Mouse (Mus musculus): ENCODE results near the gene Gm10401. TPM values are rescaled to one million over a fixed set of nuclear protein-coding genes. Genes with fewer than 3 reads are reported as not detected.
A peak's percentile ranks its signal among the peaks of the same experiment; 100 is the strongest.

The Gm10401 gene
- polyA plus RNA-seq, 1 experiment from 2014 or later, result 34.4 TPM

GRCm38 (mm10) chr5:115140726-115141125, 42.6 kb upstream of the Gm10401 start:
- no peak for DNase-seq (ENCODE audit: low spot score)

GRCm38 (mm10) chr5:115139124-115139523, 41.0 kb upstream of the Gm10401 start:
- ATAC-seq (ENCODE audit: low FRiP score) (no peak), DNase-seq (ENCODE audit: low spot score) (no peak)
- no peaks in the 10 kb centered on the region for H3K4me1 ChIP-seq (replicated peaks; ENCODE audit: control insufficient read depth, insufficient read depth, low read length)
- no peaks in the 10 kb centered on the region for H3K36me3 ChIP-seq (ENCODE audit: control insufficient read depth, insufficient read depth, low read length)
- no peak overlapping the region for H3K9ac ChIP-seq (ENCODE audit: low read depth, low read length)
- H3K27me3 ChIP-seq (ENCODE audit: control insufficient read depth, insufficient read depth, low read length), result no peaks in the 10 kb centered on the region
- H3K27ac ChIP-seq (ENCODE audit: low read depth, low read length), result no peak overlapping the region
- no peaks in the 10 kb centered on the region for H3K9me3 ChIP-seq (ENCODE audit: control insufficient read depth, low read length)
- H3K4me3 ChIP-seq (ENCODE audit: low read depth, low read length), result no peak overlapping the region
- H3K4me2 ChIP-seq (replicated peaks; ENCODE audit: low read depth, low read length), result no peak overlapping the region
- 75% methylated on average over 4 of the region's 4 CpGs for WGBS

More at GRCm38 (mm10) chr5:115140726-115141125, 42.6 kb upstream of the Gm10401 start:
- H3K9ac ChIP-seq (ENCODE audit: low read depth, low read length), result no peak overlapping the region
- no peak overlapping the region for H3K27ac ChIP-seq (ENCODE audit: low read depth, low read length)
- no peaks in the 10 kb centered on the region for H3K4me1 ChIP-seq (replicated peaks; ENCODE audit: control insufficient read depth, insufficient read depth, low read length)
- no peak overlapping the region for H3K4me3 ChIP-seq (ENCODE audit: low read depth, low read length)
- no peaks in the 10 kb centered on the region for H3K36me3 ChIP-seq (ENCODE audit: control insufficient read depth, insufficient read depth, low read length)
- H3K27me3 ChIP-seq (ENCODE audit: control insufficient read depth, insufficient read depth, low read length), result no peaks in the 10 kb centered on the region
- no peak overlapping the region for H3K4me2 ChIP-seq (replicated peaks; ENCODE audit: low read depth, low read length)
- H3K9me3 ChIP-seq (ENCODE audit: control insufficient read depth, low read length), result no peaks in the 10 kb centered on the region
- 71% methylated on average over 3 of the region's 3 CpGs for WGBS
- no peak for ATAC-seq (ENCODE audit: low FRiP score)

GRCm38 (mm10) chr5:115134234-115135165, 36.4 kb upstream of the Gm10401 start, which contains the start of gene Unc119b:
Unc119b (minus strand) TSS chr5:115134975.
- Histone ChIP-seq H3K4me2 (replicated peaks; ENCODE audit: low read depth, low read length) (peak within 1 kb of the TSS; percentile 88), H3K36me3 (ENCODE audit: control insufficient read depth, insufficient read depth, low read length) (no peaks in the 10 kb centered on the region), H3K4me1 (replicated peaks; ENCODE audit: control insufficient read depth, insufficient read depth, low read length) (no peaks in the 10 kb centered on the region), H3K27ac (ENCODE audit: low read depth, low read length) (peak within 1 kb of the TSS; percentile 17; the same call in 1 of the 2 replicates), H3K9ac (ENCODE audit: low read depth, low read length) (peak within 1 kb of the TSS; percentile 85), H3K4me3 (ENCODE audit: low read depth, low read length) (peak within 1 kb of the TSS; percentile 95), H3K9me3 (ENCODE audit: control insufficient read depth, low read length) (no peaks in the 10 kb centered on the region), H3K27me3 (ENCODE audit: control insufficient read depth, insufficient read depth, low read length) (no peaks in the 10 kb centered on the region)
- DNase-seq (ENCODE audit: low spot score) (peak; percentile 92), ATAC-seq (ENCODE audit: low FRiP score) (peak; percentile 95)
- WGBS, result 0% methylated on average over 52 of the region's 81 CpGs

GRCm38 (mm10) chr5:115133358-115134066, 35.4 kb upstream of the Gm10401 start:
- H3K36me3 ChIP-seq (ENCODE audit: control insufficient read depth, insufficient read depth, low read length), result no peaks in the 10 kb centered on the region
- H3K27ac ChIP-seq (ENCODE audit: low read depth, low read length), result no peak overlapping the region
- no peaks in the 10 kb centered on the region for H3K9me3 ChIP-seq (ENCODE audit: control insufficient read depth, low read length)
- 61% methylated on average over 6 of the region's 6 CpGs for WGBS
- H3K9ac ChIP-seq (ENCODE audit: low read depth, low read length), result peak overlapping the region; percentile 85; the same call in 1 of the 2 replicates
- no peak for ATAC-seq (ENCODE audit: low FRiP score)
- H3K27me3 ChIP-seq (ENCODE audit: control insufficient read depth, insufficient read depth, low read length), result no peaks in the 10 kb centered on the region
- DNase-seq (ENCODE audit: low spot score), result no peak
- peak overlapping the region; percentile 88 for H3K4me2 ChIP-seq (replicated peaks; ENCODE audit: low read depth, low read length)
- peak overlapping the region; percentile 95 for H3K4me3 ChIP-seq (ENCODE audit: low read depth, low read length)
- no peaks in the 10 kb centered on the region for H3K4me1 ChIP-seq (replicated peaks; ENCODE audit: control insufficient read depth, insufficient read depth, low read length)

GRCm38 (mm10) chr5:115132465-115132864, 34.4 kb upstream of the Gm10401 start:
- no peak overlapping the region for H3K4me2 ChIP-seq (replicated peaks; ENCODE audit: low read depth, low read length)
- no peaks in the 10 kb centered on the region for H3K9me3 ChIP-seq (ENCODE audit: control insufficient read depth, low read length)
- no peak overlapping the region for H3K9ac ChIP-seq (ENCODE audit: low read depth, low read length)
- no peak for ATAC-seq (ENCODE audit: low FRiP score)
- no peak overlapping the region for H3K4me3 ChIP-seq (ENCODE audit: low read depth, low read length)
- WGBS, result 94% methylated on average over 8 of the region's 8 CpGs
- no peaks in the 10 kb centered on the region for H3K36me3 ChIP-seq (ENCODE audit: control insufficient read depth, insufficient read depth, low read length)
- H3K4me1 ChIP-seq (replicated peaks; ENCODE audit: control insufficient read depth, insufficient read depth, low read length), result no peaks in the 10 kb centered on the region
- DNase-seq (ENCODE audit: low spot score), result no peak
- no peak overlapping the region for H3K27ac ChIP-seq (ENCODE audit: low read depth, low read length)
- no peaks in the 10 kb centered on the region for H3K27me3 ChIP-seq (ENCODE audit: control insufficient read depth, insufficient read depth, low read length)

GRCm38 (mm10) chr5:115129328-115129727, 31.2 kb upstream of the Gm10401 start:
- Histone ChIP-seq H3K27ac (ENCODE audit: low read depth, low read length) (no peak overlapping the region), H3K9ac (ENCODE audit: low read depth, low read length) (no peak overlapping the region), H3K4me2 (replicated peaks; ENCODE audit: low read depth, low read length) (no peak overlapping the region), H3K27me3 (ENCODE audit: control insufficient read depth, insufficient read depth, low read length) (no peaks in the 10 kb centered on the region), H3K36me3 (ENCODE audit: control insufficient read depth, insufficient read depth, low read length) (no peaks in the 10 kb centered on the region; the same call in 1 of the 2 replicates), H3K4me1 (replicated peaks; ENCODE audit: control insufficient read depth, insufficient read depth, low read length) (no peaks in the 10 kb centered on the region), H3K9me3 (ENCODE audit: control insufficient read depth, low read length) (no peaks in the 10 kb centered on the region), H3K4me3 (ENCODE audit: low read depth, low read length) (no peak overlapping the region)
- 86% methylated on average over 6 of the region's 6 CpGs for WGBS
- ATAC-seq (ENCODE audit: low FRiP score), result no peak
- DNase-seq (ENCODE audit: low spot score), result no peak

- WGBS, result 90% methylated on average over 22 of the region's 22 CpGs
Measured at GRCm38 (mm10) chr5:115127421-115128179, 29.5 kb upstream of the Gm10401 start.

GRCm38 (mm10) chr5:115126578-115127312, 28.6 kb upstream of the Gm10401 start:
- Histone ChIP-seq H3K9ac (ENCODE audit: low read depth, low read length) (no peak overlapping the region), H3K4me1 (replicated peaks; ENCODE audit: control insufficient read depth, insufficient read depth, low read length) (no peaks in the 10 kb centered on the region), H3K27ac (ENCODE audit: low read depth, low read length) (no peak overlapping the region), H3K9me3 (ENCODE audit: control insufficient read depth, low read length) (no peaks in the 10 kb centered on the region), H3K27me3 (ENCODE audit: control insufficient read depth, insufficient read depth, low read length) (no peaks in the 10 kb centered on the region), H3K36me3 (ENCODE audit: control insufficient read depth, insufficient read depth, low read length) (no peaks in the 10 kb centered on the region; the same call in 1 of the 2 replicates), H3K4me3 (ENCODE audit: low read depth, low read length) (no peak overlapping the region), H3K4me2 (replicated peaks; ENCODE audit: low read depth, low read length) (no peak overlapping the region)
- no peak for DNase-seq (ENCODE audit: low spot score)
- no peak for ATAC-seq (ENCODE audit: low FRiP score)
- 93% methylated on average over 28 of the region's 28 CpGs for WGBS

More at GRCm38 (mm10) chr5:115127421-115128179, 29.5 kb upstream of the Gm10401 start:
- Histone ChIP-seq H3K9me3 (ENCODE audit: control insufficient read depth, low read length) (no peaks in the 10 kb centered on the region), H3K4me3 (ENCODE audit: low read depth, low read length) (no peak overlapping the region), H3K4me2 (replicated peaks; ENCODE audit: low read depth, low read length) (no peak overlapping the region), H3K27ac (ENCODE audit: low read depth, low read length) (no peak overlapping the region), H3K9ac (ENCODE audit: low read depth, low read length) (no peak overlapping the region), H3K27me3 (ENCODE audit: control insufficient read depth, insufficient read depth, low read length) (no peaks in the 10 kb centered on the region), H3K4me1 (replicated peaks; ENCODE audit: control insufficient read depth, insufficient read depth, low read length) (no peaks in the 10 kb centered on the region), H3K36me3 (ENCODE audit: control insufficient read depth, insufficient read depth, low read length) (no peaks in the 10 kb centered on the region; the same call in 1 of the 2 replicates)
- ATAC-seq (ENCODE audit: low FRiP score), result no peak
- DNase-seq (ENCODE audit: low spot score), result no peak
